ENCODE assay signal across 18 mouse cellular contexts in the genomic region with DNA sequence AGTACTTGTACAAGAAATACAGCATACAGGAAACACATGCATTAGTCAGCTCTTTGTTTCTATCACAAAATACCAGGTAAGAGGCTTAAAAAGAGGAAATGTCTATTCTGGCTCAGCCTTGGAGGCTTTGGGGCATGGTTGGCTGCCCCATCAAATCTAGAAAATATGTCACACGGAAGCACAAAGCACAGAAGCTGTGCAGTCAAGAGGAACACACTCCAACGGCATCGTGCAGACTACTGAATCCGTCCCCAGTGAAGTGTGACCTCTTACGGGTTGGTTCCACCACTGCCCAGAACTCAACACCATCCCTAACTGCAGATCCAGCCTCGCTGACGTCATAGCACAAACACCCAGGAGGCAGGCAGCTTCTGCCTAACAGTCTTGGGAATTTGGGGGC. TPM values are rescaled to one million over a fixed set of nuclear protein-coding genes. Genes with fewer than 3 reads are reported as not detected.
A peak's percentile ranks its signal among the peaks of the same experiment; 100 is the strongest.
DNase-seq lines count a peak whose midpoint lies in the region; ATAC-seq and TF ChIP-seq lines count a peak whose summit lies in the region.
"Had no signal": no experiment of that assay in that cellular context is flagged by ENCODE, and none has a peak within 500 bp of the region (broad histone marks: within the 10 kb centered on the region; RNA-seq: fewer than 3 reads in every experiment).

No protein-coding gene starts in this region.

- H3K27me3 ChIP-seq in kidney, embryonic 14.5 days (ENCODE audit: control insufficient read depth, insufficient read depth, low read length), result no peaks in the 10 kb centered on the region
- H3K27me3 ChIP-seq in CH12.LX (replicated peaks), result no peaks in the 10 kb centered on the region
- H3K27me3 ChIP-seq in kidney, embryonic 15.5 days, result no peaks in the 10 kb centered on the region
- H3K27me3 ChIP-seq: heart, embryonic 13.5 days; hindbrain, embryonic 15.5 days; limb, embryonic 13.5 days; megakaryocyte, embryonic 14.5 days had no signal

- no peak overlapping the region for H3K9ac ChIP-seq in kidney, embryonic 14.5 days (ENCODE audit: low read depth, low read length)
- H3K9ac ChIP-seq in CH12.LX (ENCODE audit: insufficient read depth, low read depth), result no peak overlapping the region
- no peak overlapping the region for H3K9ac ChIP-seq in kidney, embryonic 15.5 days
- H3K9ac ChIP-seq: heart, embryonic 13.5 days; hindbrain, embryonic 15.5 days; limb, embryonic 13.5 days had no signal

- 0 out of 2 replicates have a peak, but pooled peaks have one; percentile 16 for TF ChIP-seq POLR2A in CH12.LX (IDR thresholded peaks at IDR 0.05; ENCODE audit: low read depth, low read length)

- dilution Hi-C loops in CH12.LX (cut with MboI; ENCODE audit: extremely low pct_ligation_motif_present, extremely low pct_unique_long_range_greater_than_20kb, low sequenced_read_pairs), result no loop called here

- TF ChIP-seq RAD21 in CH12.LX (IDR thresholded peaks at IDR 0.05; ENCODE audit: low read depth, low read length), result peak; percentile 8; the same call in 1 of the 2 replicates

- intact Hi-C loops in left cerebral cortex, postnatal 10 days (cut with DNase I), result loop anchor here (5.0 kb wide), 1 partner anchor 54 kb away; the partner anchor contains the start of gene Cdc42se2

- peaks cover 22% of the 10 kb centered on the region; the same call in 1 of the 2 replicates for H3K36me3 ChIP-seq in kidney, embryonic 14.5 days (ENCODE audit: control insufficient read depth, insufficient read depth, low read length)
- peaks cover 24 to 67% of the 10 kb centered on the region in 2 experiments for H3K36me3 ChIP-seq in CH12.LX (replicated peaks in 1 of 2; ENCODE audit: control insufficient read depth in 1 of 2, insufficient read depth in 1 of 2, low read length in 1 of 2)
- H3K36me3 ChIP-seq in kidney, embryonic 15.5 days, result peaks cover 45% of the 10 kb centered on the region

- H3K4me3 ChIP-seq in kidney, embryonic 14.5 days (ENCODE audit: low read length), result no peak overlapping the region
- no peak overlapping the region for H3K4me3 ChIP-seq in CH12.LX (replicated peaks in 1 of 3; ENCODE audit: low read depth in 2 of 3, low read length in 2 of 3, poor library complexity in 1 of 3)
- no peak overlapping the region for H3K4me3 ChIP-seq in kidney, embryonic 15.5 days (replicated peaks)
- H3K4me3 ChIP-seq: erythroblast, embryonic 14.5 days; heart, embryonic 13.5 days; hindbrain, embryonic 15.5 days; limb, embryonic 13.5 days; megakaryocyte, embryonic 14.5 days had no signal

- H3K79me2 ChIP-seq in CH12.LX (replicated peaks; ENCODE audit: control insufficient read depth, extremely low read depth, insufficient read depth, poor library complexity, severe bottlenecking), result peaks cover 35% of the 10 kb centered on the region

- H3K4me1 ChIP-seq in kidney, embryonic 14.5 days (ENCODE audit: control insufficient read depth, insufficient read depth, low read length), result no peaks in the 10 kb centered on the region
- peaks cover 25 to 80% of the 10 kb centered on the region in 2 experiments for H3K4me1 ChIP-seq in CH12.LX (ENCODE audit: control insufficient read depth in 1 of 2, insufficient read depth in 2 of 2)
- H3K4me1 ChIP-seq in kidney, embryonic 15.5 days, result peaks cover 10% of the 10 kb centered on the region; the same call in 1 of the 2 replicates
- H3K4me1 ChIP-seq: limb, embryonic 13.5 days had no signal

- no peak overlapping the region for H3K27ac ChIP-seq in kidney, embryonic 14.5 days (ENCODE audit: low read depth, low read length)
- peak overlapping the region; percentile 71 for H3K27ac ChIP-seq in CH12.LX (ENCODE audit: insufficient read depth, low read depth)
- no peak overlapping the region for H3K27ac ChIP-seq in kidney, embryonic 15.5 days
- H3K27ac ChIP-seq: heart, embryonic 13.5 days; hindbrain, embryonic 15.5 days; limb, embryonic 13.5 days had no signal

- no peak overlapping the region for H3K4me2 ChIP-seq in kidney, embryonic 14.5 days (replicated peaks; ENCODE audit: low read depth, low read length)
- peak overlapping the region; percentile 38; the same call in 1 of the 2 replicates for H3K4me2 ChIP-seq in CH12.LX (ENCODE audit: insufficient read depth, low read depth, poor library complexity, severe bottlenecking)
- no peak overlapping the region for H3K4me2 ChIP-seq in kidney, embryonic 15.5 days
- H3K4me2 ChIP-seq: heart, embryonic 13.5 days; hindbrain, embryonic 15.5 days; limb, embryonic 13.5 days had no signal

- in situ Hi-C loops in CH12.LX (cut with MboI; ENCODE audit: low pct_ligation_motif_present, low pct_unique_long_range_greater_than_20kb, low sequenced_read_pairs), result no loop called here

- peak; percentile 69; the same call in 1 of the 2 replicates for ATAC-seq in kidney, embryonic 14.5 days (ENCODE audit: low FRiP score, low TSS enrichment)
- peak; percentile 70 for ATAC-seq in kidney, embryonic 15.5 days (replicated peaks; ENCODE audit: low FRiP score)

- 34% methylated on average over 7 of the region's 7 CpGs for WGBS in kidney, embryonic 14.5 days
- WGBS in kidney, embryonic 15.5 days, result 47% methylated on average over 7 of the region's 7 CpGs

- TF ChIP-seq EP300 in CH12.LX (IDR thresholded peaks at IDR 0.05; ENCODE audit: low read length), result peak; percentile 97

- no peaks in the 10 kb centered on the region for H3K9me3 ChIP-seq in kidney, embryonic 14.5 days (ENCODE audit: control insufficient read depth, low read length)
- H3K9me3 ChIP-seq in CH12.LX (replicated peaks; ENCODE audit: low read length), result peaks cover 5% of the 10 kb centered on the region
- no peaks in the 10 kb centered on the region for H3K9me3 ChIP-seq in kidney, embryonic 15.5 days (replicated peaks)
- H3K9me3 ChIP-seq: heart, embryonic 13.5 days; hindbrain, embryonic 15.5 days; limb, embryonic 13.5 days; megakaryocyte, embryonic 14.5 days had no signal

- no peak for DNase-seq in kidney, adult 9 months
- peak; percentile 97 for DNase-seq in CH12.LX (ENCODE audit: extremely low read depth)
- DNase-seq in spleen, adult 18-20 months, result peak; percentile 27 to 38
- DNase-seq in left cerebral cortex, postnatal 10 days (ENCODE audit: extremely low spot score in 1 of 2, low spot score in 2 of 2), result no peak
- DNase-seq in thymus, adult 18-20 months, result no peak
- no peak for DNase-seq in right cerebral cortex, adult 2 months (ENCODE audit: low spot score in 2 of 2)
- DNase-seq: adrenal gland, postnatal 10 days; cerebellum, adult 9-11 months; gastrocnemius, postnatal 36 days; lung, adult 18-20 months; thymus, postnatal 14 days had no signal

- no peak for TF ChIP-seq CTCF in CH12.LX (conservative IDR thresholded peaks at IDR 0.05 in 1 of 2, IDR thresholded peaks at IDR 0.05 in 1 of 2; ENCODE audit: low read depth in 2 of 2, low read length in 2 of 2)

TF ChIP-seq in CH12.LX, 34 proteins besides CTCF, POLR2A, EP300 and RAD21 (continues in another document):
- TF ChIP-seq SIN3A (IDR thresholded peaks at IDR 0.05; ENCODE audit: low read length) (peak; percentile 89), MAFK (IDR thresholded peaks at IDR 0.05; ENCODE audit: insufficient replicate concordance, low read length) (peak; percentile 67), MEF2A (IDR thresholded peaks at IDR 0.05; ENCODE audit: borderline replicate concordance, low read depth, low read length) (peak; percentile 94), ZKSCAN1 (IDR thresholded peaks at IDR 0.05; ENCODE audit: borderline replicate concordance, low read depth, low read length) (no peak), MYC (IDR thresholded peaks at IDR 0.05; ENCODE audit: low read depth, low read length) (peak; percentile 93), JUN (IDR thresholded peaks at IDR 0.05; ENCODE audit: insufficient read depth, low read depth, low read length) (peak; percentile 74; the same call in 1 of the 2 replicates), ELF1 (IDR thresholded peaks at IDR 0.05; ENCODE audit: low read depth, low read length) (peak; percentile 77), UBTF (IDR thresholded peaks at IDR 0.05; ENCODE audit: low read depth, low read length) (no peak), ZC3H11A (IDR thresholded peaks at IDR 0.05; ENCODE audit: low read depth, low read length) (no peak), MAZ (IDR thresholded peaks at IDR 0.05; ENCODE audit: low read depth, low read length) (peak; percentile 83), SMC3 (IDR thresholded peaks at IDR 0.05; ENCODE audit: low read depth, low read length) (peak; percentile 33; the same call in 1 of the 2 replicates), KAT2A (IDR thresholded peaks at IDR 0.05; ENCODE audit: insufficient replicate concordance, low read length) (peak; percentile 62; the same call in 1 of the 2 replicates), USF2 (conservative IDR thresholded peaks at IDR 0.05; ENCODE audit: low read depth, low read length) (no peak), GABPA (IDR thresholded peaks at IDR 0.05; ENCODE audit: insufficient replicate concordance, low read depth, low read length) (no peak), POLR2AphosphoS2 (IDR thresholded peaks at IDR 0.05; ENCODE audit: low read depth, low read length) (no peak), ZMIZ1 (IDR thresholded peaks at IDR 0.05; ENCODE audit: low read depth, low read length) (no peak), CHD1 (IDR thresholded peaks at IDR 0.05; ENCODE audit: low read depth, low read length) (no peak), BHLHE40 (IDR thresholded peaks at IDR 0.05; ENCODE audit: low read depth, low read length) (peak; percentile 87), MAX (IDR thresholded peaks at IDR 0.05; ENCODE audit: low read length) (peak; percentile 84), NRF1 (IDR thresholded peaks at IDR 0.05; ENCODE audit: low read depth, low read length) (no peak), JUND (conservative IDR thresholded peaks at IDR 0.05; ENCODE audit: low read depth, low read length) (peak; percentile 77), HCFC1 (IDR thresholded peaks at IDR 0.05; ENCODE audit: low read depth, low read length) (peak; percentile 65), PAX5 (IDR thresholded peaks at IDR 0.05; ENCODE audit: low read length) (0 out of 2 replicates have a peak, but pooled peaks have one; percentile 45), E2F4 (IDR thresholded peaks at IDR 0.05; ENCODE audit: insufficient replicate concordance, low read depth, low read length) (no peak), ZNF384 (IDR thresholded peaks at IDR 0.05; ENCODE audit: low read depth, low read length) (peak; percentile 18; the same call in 1 of the 2 replicates), NELFE (IDR thresholded peaks at IDR 0.05; ENCODE audit: low read depth, low read length) (no peak), TCF12 (IDR thresholded peaks at IDR 0.05; ENCODE audit: low read depth, low read length) (peak; percentile 83)

RNA-seq across cellular contexts. Expression of gene Cdc42se2, which starts 53.9 kb away (rescaled TPM):
- 59.3 and 110 TPM in 2 replicates for polyA plus RNA-seq in kidney, embryonic 14.5 days (2014; fragmentation: Nextera tagmentation; extraction: Ambion mirVana)
- total RNA-seq in CH12.LX (2012; rRNA removed), result 97.9 and 99.1 TPM in 2 replicates
- total RNA-seq in CH12.LX (2014; rRNA removed), result 215 and 227 TPM in 2 replicates
- 84.7 and 97.4 TPM in 2 replicates for polyA plus RNA-seq in CH12.LX (2012; ENCODE audit: insufficient read length, low read depth)
- 88.9 and 89.2 TPM in 2 replicates for polyA plus RNA-seq in kidney, embryonic 15.5 days (2015; fragmentation: Nextera tagmentation; extraction: Ambion mirVana)
- 100 to 1,000 TPM; 180 to 182 TPM for total RNA-seq in left cerebral cortex, postnatal 10 days (2021)

Comparison
In these comparisons a context has a peak if more than half of its experiments do, and no peak if none do; other contexts are left out.
1. DNase-seq: peak in CH12.LX (single experiment) and spleen, adult 18-20 months (2 of 2); none in kidney, adult 9 months (single experiment), left cerebral cortex, postnatal 10 days (0 of 2), thymus, adult 18-20 months (0 of 2) and right cerebral cortex, adult 2 months (0 of 2).